Mouse (Mus musculus) bone marrow, adult 2 months (tissue): ENCODE measurements around the gene Smagp.

Source experiments
- CTCF ChIP-seq: fragments of 200-500 bp; IDR thresholded peaks from 2 replicates; pipeline ENCODE4 v1.5.1; 2011; ENCODE audit warnings: low read length, control low read depth; ENCODE audit not compliant: control insufficient read depth, insufficient read depth
- POLR2A ChIP-seq: fragments of 200-500 bp; IDR thresholded peaks from 2 replicates; pipeline ENCODE4 v1.6.1; 2011; ENCODE audit warnings: low read depth, mild to moderate bottlenecking, control low read depth, low read length, borderline replicate concordance; ENCODE audit not compliant: control insufficient read depth

GRCm38 (mm10) chr15:100680381-100680780, 43.6 kb upstream of the Smagp start:
- TF ChIP-seq CTCF (no peak), POLR2A (no peak)
